Mouse (Mus musculus): ENCODE measurements around the gene Man2a2.
"Not testable (repeated sequence)": the region's sequence is repeated elsewhere in the genome, so short reads cannot be mapped to it uniquely, and the experiment has no call there.

Gene Man2a2

GRCm38 (mm10) chr7:80339371-80339770 is 31.8 kb downstream of the Man2a2 start:
- peak; percentile 35 for DNase-seq (ENCODE audit: extremely low spot score, low spot score)

GRCm38 (mm10) chr7:80336932-80337331 is 34.2 kb downstream of the Man2a2 start:
- no peak for DNase-seq (ENCODE audit: extremely low spot score, low spot score)

- DNase-seq (ENCODE audit: extremely low spot score, low spot score) = no peak
These were observed 36.3 kb downstream of the Man2a2 start for GRCm38 (mm10) chr7:80334848-80335247.

GRCm38 (mm10) chr7:80331433-80331832 is 39.7 kb downstream of the Man2a2 start:
- DNase-seq (ENCODE audit: extremely low spot score, low spot score) = no peak

GRCm38 (mm10) chr7:80330278-80330677 is 40.9 kb downstream of the Man2a2 start:
- DNase-seq (ENCODE audit: extremely low spot score, low spot score) = no peak

- no peak for DNase-seq (ENCODE audit: extremely low spot score, low spot score)
These were observed 45.1 kb downstream of the Man2a2 start for GRCm38 (mm10) chr7:80326076-80326475.

- no peak for DNase-seq (ENCODE audit: extremely low spot score, low spot score)
These were observed 45.8 kb downstream of the Man2a2 start for GRCm38 (mm10) chr7:80325292-80325868.

- DNase-seq (ENCODE audit: extremely low spot score, low spot score) = not testable (repeated sequence)
These were observed 46.4 kb downstream of the Man2a2 start for GRCm38 (mm10) chr7:80324816-80325119.

- peak; percentile 99 for DNase-seq (ENCODE audit: extremely low spot score, low spot score)
These were observed 46.9 kb downstream of the Man2a2 start, which contains the start of gene Rccd1 for GRCm38 (mm10) chr7:80324043-80324815. Gene Rccd1 (minus strand): TSS chr7:80324454.

- no peak for DNase-seq (ENCODE audit: extremely low spot score, low spot score)
These were observed 47.8 kb downstream of the Man2a2 start for GRCm38 (mm10) chr7:80323336-80323735.

- no peak for DNase-seq (ENCODE audit: extremely low spot score, low spot score)
These were observed 51.2 kb downstream of the Man2a2 start for GRCm38 (mm10) chr7:80319846-80320496.

- no peak for DNase-seq (ENCODE audit: extremely low spot score, low spot score)
These were observed 52.5 kb downstream of the Man2a2 start for GRCm38 (mm10) chr7:80318670-80319069.

- DNase-seq (ENCODE audit: extremely low spot score, low spot score) = no peak
These were observed 53.6 kb downstream of the Man2a2 start for GRCm38 (mm10) chr7:80317439-80318115.

GRCm38 (mm10) chr7:80315733-80316132 is 55.4 kb downstream of the Man2a2 start:
- no peak for DNase-seq (ENCODE audit: extremely low spot score, low spot score)

GRCm38 (mm10) chr7:80310771-80311170 is 60.4 kb downstream of the Man2a2 start:
- DNase-seq (ENCODE audit: extremely low spot score, low spot score) = no peak

- no peak for DNase-seq (ENCODE audit: extremely low spot score, low spot score)
These were observed 63.4 kb downstream of the Man2a2 start for GRCm38 (mm10) chr7:80307766-80308165.

- no peak for DNase-seq (ENCODE audit: extremely low spot score, low spot score)
These were observed 69.7 kb downstream of the Man2a2 start for GRCm38 (mm10) chr7:80301522-80301921.

- no peak for DNase-seq (ENCODE audit: extremely low spot score, low spot score)
These were observed 71.6 kb downstream of the Man2a2 start for GRCm38 (mm10) chr7:80299568-80299967.
